Mouse (Mus musculus): ENCODE measurements around the gene C2cd4a. TPM values are rescaled to one million over a fixed set of nuclear protein-coding genes. Genes with fewer than 3 reads are reported as not detected.

The C2cd4a gene
- total RNA-seq, 2 experiments from 2014 or later: not detected

- DNase-seq (ENCODE audit: low spot score in 2 of 2): no peak
Measured at GRCm38 (mm10) chr9:67837311-67837710, 5.2 kb upstream of the C2cd4a start.

- no peak for DNase-seq (ENCODE audit: low spot score in 2 of 2)
Measured at GRCm38 (mm10) chr9:67834535-67834934, 2.4 kb upstream of the C2cd4a start.

- DNase-seq (ENCODE audit: low spot score in 2 of 2): no peak
Measured at GRCm38 (mm10) chr9:67831359-67832045, 628 bp downstream of the C2cd4a start.

GRCm38 (mm10) chr9:67830411-67831358 is 1.4 kb downstream of the C2cd4a start:
- DNase-seq (ENCODE audit: low spot score in 2 of 2): no peak

GRCm38 (mm10) chr9:67828182-67828581 is 3.9 kb downstream of the C2cd4a start:
- DNase-seq (ENCODE audit: low spot score in 2 of 2): peak; percentile 51 to 54

GRCm38 (mm10) chr9:67825527-67825926 is 6.6 kb downstream of the C2cd4a start:
- no peak for DNase-seq (ENCODE audit: low spot score in 2 of 2)

- no peak for DNase-seq (ENCODE audit: low spot score in 2 of 2)
Measured at GRCm38 (mm10) chr9:67823131-67823530, 9.0 kb downstream of the C2cd4a start.

GRCm38 (mm10) chr9:67818668-67818950 is 13.5 kb downstream of the C2cd4a start:
- DNase-seq (ENCODE audit: low spot score in 2 of 2): no peak

- DNase-seq (ENCODE audit: low spot score in 2 of 2): no peak
Measured at GRCm38 (mm10) chr9:67817898-67818667, 14.0 kb downstream of the C2cd4a start.

GRCm38 (mm10) chr9:67816172-67816928 is 15.8 kb downstream of the C2cd4a start:
- no peak for DNase-seq (ENCODE audit: low spot score in 2 of 2)

- peak in 1 of 2 experiments; percentile 27 for DNase-seq (ENCODE audit: low spot score in 2 of 2)
Measured at GRCm38 (mm10) chr9:67813665-67814337, 18.3 kb downstream of the C2cd4a start.

GRCm38 (mm10) chr9:67813171-67813570 is 19.0 kb downstream of the C2cd4a start:
- no peak for DNase-seq (ENCODE audit: low spot score in 2 of 2)

- DNase-seq (ENCODE audit: low spot score in 2 of 2): no peak
Measured at GRCm38 (mm10) chr9:67811116-67811515, 21.0 kb downstream of the C2cd4a start.

- DNase-seq (ENCODE audit: low spot score in 2 of 2): no peak
Measured at GRCm38 (mm10) chr9:67810527-67810926, 21.6 kb downstream of the C2cd4a start.

GRCm38 (mm10) chr9:67807000-67807399 is 25.1 kb downstream of the C2cd4a start:
- no peak for DNase-seq (ENCODE audit: low spot score in 2 of 2)

- DNase-seq (ENCODE audit: low spot score in 2 of 2): peak; percentile 69 to 75
Measured at GRCm38 (mm10) chr9:67802241-67802640, 29.9 kb downstream of the C2cd4a start.

- no peak for DNase-seq (ENCODE audit: low spot score in 2 of 2)
Measured at GRCm38 (mm10) chr9:67799078-67799819, 32.9 kb downstream of the C2cd4a start.

GRCm38 (mm10) chr9:67795205-67795675 is 36.9 kb downstream of the C2cd4a start:
- DNase-seq (ENCODE audit: low spot score in 2 of 2): no peak

GRCm38 (mm10) chr9:67794668-67795067 is 37.5 kb downstream of the C2cd4a start:
- DNase-seq (ENCODE audit: low spot score in 2 of 2): no peak
